Mouse (Mus musculus) megakaryocyte, embryonic 14.5 days (primary cell): Measurements from ENCODE around the gene 1700092M07Rik.

Experiments used
- FLI1 ChIP-seq: IDR thresholded peaks from 2 replicates; pipeline ENCODE4 v1.6.1; 2012; ENCODE audit warnings: low read length, inconsistent platforms, mixed read lengths
- GATA1 ChIP-seq: IDR thresholded peaks from 3 replicates; pipeline ENCODE4 v1.6.1; 2012; ENCODE audit warnings: mixed read lengths, low read length, inconsistent platforms, borderline replicate concordance

GRCm38 (mm10) chr19:8763276-8763675 is 22.8 kb downstream of the 1700092M07Rik start:
- TF ChIP-seq GATA1 (no peak), FLI1 (no peak)
